Mouse (Mus musculus) ovary, postnatal 36 days (tissue): ENCODE data around the gene Gm19935.
A peak's percentile ranks its signal among the peaks of the same experiment; 100 is the strongest.

ENCODE experiments used
- DNase-seq: peaks from one replicate; pipeline ENCODE4 v3.0.0; 2022; ENCODE audit warnings: low spot score, mixed read lengths

The Gm19935 gene

DNA sequence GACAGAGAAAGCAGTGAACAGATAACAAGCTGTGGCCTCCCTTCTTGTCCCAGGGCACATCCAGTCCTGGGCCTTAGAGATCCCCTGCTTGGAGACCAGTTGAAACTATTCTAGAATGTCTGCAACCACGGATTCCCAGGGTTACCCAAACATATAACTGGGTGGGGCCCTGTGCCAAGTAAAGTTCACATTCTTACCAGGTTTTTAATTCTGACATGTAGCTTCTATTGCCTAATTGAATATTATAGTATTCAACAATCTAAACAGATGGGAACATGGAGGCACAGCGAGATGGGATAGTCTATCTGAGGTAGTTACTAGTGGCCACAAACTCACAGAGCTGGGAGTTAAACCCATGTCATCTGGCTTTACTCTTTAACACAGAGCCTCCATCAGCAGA, at the start of gene Gm19935:
TSS of gene Gm19935 (minus strand) at position 101 of the 400 bp plus-strand sequence.
- no peak for DNase-seq

DNA sequence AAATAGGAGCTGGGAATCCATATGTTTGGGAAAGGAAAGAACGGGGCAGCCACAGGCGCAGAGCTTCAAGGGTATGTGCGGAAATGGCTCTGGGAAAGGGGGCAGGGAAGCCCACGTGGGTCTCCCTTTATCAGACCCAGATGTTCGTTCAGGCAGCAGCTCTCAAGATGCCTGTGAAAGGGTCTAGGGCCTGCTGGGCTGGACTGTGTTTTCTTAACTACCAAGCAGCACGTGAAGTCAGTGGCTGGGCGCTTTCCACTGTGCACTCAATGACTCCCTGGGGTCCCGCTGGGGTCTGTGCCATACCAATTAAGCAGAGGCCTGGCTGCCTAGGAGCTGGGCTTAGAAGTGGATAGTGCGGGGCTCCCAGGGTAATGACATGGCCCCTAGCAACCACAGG, 44.8 kb upstream of the Gm19935 start:
- DNase-seq, result peak; percentile 26

DNA sequence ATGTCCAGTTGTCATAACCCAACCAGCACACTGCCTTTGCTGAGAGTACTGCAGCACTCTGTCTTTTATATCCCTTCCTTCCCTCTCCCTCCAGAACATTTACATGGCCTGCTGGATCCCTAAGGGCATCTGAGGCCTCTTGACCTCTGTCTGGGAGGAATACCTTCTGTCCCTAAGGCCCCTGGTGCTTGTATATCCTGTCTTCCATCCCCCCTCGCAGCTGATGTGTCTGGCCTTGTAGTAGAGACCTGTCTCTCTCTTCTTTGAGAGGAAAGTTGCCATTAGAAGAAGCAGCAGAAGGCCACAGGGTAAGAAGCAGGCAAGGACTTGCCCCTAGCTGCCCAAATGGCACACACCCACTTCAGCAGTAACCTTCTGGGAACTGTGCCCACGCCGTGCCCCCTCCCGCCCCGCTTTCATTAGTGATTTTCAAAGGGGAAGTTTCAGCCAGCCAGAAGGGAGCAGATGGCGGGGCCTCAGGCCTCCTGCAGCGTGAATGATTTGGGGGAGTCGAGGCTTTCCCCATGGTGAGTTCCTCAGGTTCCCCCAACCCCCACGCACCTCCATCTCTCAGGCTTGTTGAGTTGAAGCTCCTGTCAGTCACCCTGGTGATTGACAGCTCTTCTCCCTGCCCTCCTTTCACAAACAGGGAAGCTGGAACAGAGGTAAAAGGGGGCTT, 44.2 kb upstream of the Gm19935 start:
- peak; percentile 39 for DNase-seq

DNA sequence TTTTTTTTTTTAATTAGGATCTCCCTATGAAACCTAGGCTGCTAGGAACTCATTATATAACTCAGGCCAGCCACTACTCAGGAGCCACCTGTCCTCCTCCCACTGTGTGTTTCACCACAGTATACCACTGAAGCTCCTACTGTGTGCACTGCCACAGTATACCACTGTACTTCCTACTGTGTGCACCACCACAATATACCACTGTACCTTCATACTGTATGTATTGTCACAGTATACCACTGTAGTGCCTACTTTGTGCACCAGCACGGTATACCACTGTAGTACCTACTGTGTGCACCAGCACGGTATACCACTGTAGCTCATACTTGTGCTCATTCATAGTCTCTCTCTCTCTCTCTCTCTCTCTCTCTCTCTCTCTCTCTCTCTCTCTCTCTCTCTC, 40.9 kb upstream of the Gm19935 start:
- no peak for DNase-seq

DNA sequence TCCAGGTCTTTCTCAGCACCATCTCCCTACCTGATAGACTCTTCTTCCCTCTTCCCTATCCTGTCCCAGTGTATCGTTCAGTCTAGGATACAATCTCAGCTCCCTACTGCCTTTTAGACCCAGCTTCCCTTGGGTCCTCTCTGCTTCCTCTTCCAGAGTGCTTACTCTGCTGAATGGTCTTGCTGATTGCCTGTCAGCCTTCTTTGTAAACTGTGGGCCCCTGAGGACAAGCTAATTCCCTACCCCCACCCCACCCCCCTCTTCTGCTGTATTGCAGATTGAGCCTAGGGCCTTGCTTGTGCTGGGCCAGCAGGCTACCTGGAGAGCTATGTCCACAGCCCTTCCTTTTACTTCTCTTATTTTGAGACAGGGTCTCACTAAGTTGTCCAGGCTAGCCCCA, 39.8 kb upstream of the Gm19935 start:
- no peak for DNase-seq

DNA sequence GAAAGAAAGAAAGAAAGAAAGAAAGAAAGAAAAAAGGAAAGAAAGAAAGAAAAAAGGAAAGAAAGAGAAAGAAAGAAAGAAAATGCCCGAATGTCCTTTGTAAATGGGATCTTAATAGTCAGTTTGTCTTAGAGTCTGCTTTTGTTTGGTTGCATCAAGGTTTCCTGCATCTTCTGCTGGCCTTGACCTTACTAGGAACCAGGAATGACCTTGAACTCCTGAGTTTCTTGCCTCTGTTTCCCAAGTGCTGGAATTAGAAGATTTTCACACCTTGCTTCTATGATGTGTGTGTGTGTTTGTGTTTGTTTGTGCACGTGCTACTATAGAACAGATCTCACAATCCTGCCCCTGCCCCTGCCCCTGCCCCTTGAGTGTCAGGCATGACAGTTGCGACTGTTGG, 39.0 kb upstream of the Gm19935 start:
- no peak for DNase-seq

DNA sequence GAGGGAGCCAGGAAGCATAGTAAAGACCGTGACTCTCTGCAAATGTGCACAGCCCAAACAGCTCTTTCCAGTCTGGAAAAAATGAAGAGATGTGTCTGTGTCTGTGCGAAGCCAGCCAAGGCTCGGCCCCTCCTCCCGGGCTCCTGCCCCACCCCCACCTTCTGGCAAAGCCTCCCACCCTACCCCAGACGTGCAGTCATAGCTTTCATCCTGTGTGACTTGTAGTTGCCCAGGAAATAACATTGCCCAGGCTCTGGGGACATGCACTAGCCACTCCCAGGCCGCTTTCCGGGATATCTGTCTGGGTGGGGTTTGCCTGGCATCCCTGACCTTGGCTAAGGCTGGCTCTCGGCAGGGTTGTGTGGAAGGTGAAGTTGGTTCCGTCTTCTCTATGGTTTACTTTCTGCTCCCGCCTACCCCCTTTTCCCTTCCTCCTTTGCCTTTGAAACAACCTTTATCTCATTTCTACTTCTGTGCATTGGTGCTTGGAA, 37.5 kb upstream of the Gm19935 start:
- DNase-seq, result peak; percentile 35

DNA sequence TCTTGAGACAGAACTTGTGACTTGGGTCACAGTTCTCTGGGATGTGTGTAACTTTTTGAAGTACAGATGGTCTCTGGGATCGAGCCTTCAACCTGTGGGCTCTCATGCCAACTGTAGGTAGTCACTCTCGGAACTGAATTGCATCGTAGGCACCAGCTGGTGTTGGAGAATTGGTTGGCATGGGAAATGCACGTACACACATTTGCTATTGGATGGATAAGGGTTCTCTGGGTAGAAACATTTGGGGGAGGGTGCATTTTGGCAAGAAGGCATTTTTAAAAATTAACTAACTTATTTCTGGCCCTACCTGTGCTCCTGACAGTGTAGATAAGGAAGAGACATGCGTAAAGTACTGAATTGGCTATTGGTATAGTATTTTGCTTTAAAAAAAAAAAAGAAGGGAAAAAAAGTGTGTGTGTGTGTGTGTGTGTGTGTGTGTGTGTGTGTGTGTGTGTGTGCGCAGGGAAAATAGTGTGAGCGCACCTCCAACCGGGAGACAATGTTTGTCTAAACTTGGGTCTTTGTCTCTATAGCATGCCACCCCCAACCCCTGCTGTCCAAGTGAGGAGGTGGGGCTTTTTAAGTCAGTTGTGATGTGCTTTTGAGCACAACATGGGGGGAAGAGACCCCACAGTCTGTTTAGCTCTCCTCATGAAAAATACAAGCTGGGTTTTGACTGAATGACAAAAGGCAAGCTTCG, 36.9 kb upstream of the Gm19935 start:
- DNase-seq, result no peak

DNA sequence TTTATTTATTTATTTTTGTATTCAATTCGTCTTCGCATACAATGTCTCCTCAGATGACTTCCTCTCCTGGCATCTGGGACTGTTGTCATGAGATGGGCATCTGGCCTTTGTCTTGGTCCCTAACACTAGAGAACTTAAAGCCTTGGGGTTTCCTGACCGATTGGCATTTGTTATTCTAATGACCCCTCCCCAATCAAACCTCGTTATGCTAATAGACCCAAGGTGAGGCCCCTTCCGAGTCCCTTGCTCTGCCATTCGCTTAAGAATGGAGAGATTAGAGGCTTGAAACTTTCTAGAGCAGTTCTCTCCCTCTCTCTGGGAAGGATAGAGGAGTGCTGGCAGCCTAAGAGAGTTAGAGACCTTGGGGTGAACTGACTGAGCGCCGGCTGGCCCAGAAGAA, 34.4 kb upstream of the Gm19935 start:
- DNase-seq, result no peak

DNA sequence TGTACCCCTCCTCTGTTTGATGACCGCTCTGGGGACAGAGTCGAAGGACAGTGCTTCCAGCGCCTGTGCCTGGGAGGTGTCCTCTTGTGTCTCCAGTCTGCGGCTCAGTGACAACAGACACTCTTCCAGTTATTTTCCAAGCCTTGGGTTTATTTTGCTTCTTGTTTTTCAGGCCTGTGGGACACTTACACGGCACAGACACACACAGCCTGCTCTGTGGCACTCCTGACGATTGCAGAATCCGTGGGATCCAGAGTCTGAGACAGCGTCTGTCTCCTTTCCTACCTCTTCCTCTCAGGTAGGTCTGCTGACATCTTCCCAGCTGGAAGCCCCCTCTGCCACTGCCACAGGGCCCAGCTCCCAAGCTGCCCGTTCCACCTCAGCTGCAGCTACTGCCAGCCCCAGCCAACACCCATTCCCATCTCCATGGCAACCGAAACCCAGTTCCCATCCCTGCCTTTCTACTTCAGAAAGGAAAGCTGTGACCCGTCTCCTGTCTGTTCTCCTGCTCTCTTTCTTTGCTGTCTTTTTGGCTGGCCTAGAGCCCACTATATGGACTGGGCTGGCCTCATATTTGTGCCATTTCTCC, 32.4 kb upstream of the Gm19935 start:
- DNase-seq, result no peak

DNA sequence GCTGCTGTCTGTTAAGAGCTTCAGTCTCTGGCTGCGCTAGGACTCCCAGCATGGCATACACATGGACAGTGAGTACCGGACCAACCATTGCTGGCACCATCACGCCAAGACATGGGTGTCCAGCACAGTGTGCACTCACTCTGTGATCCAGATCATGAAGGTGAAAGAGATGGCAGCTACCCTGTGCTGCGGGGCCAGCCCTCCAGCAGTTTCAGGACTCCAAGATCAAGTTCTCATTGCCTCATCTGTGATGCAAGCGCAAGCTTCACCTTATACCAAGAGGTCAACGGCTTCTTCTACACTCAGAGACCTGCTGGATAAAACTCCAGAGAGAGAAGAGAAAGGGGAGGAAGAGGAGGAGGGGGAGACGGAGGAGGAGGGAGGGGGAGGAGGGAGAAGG, 30.8 kb upstream of the Gm19935 start:
- DNase-seq, result no peak

DNA sequence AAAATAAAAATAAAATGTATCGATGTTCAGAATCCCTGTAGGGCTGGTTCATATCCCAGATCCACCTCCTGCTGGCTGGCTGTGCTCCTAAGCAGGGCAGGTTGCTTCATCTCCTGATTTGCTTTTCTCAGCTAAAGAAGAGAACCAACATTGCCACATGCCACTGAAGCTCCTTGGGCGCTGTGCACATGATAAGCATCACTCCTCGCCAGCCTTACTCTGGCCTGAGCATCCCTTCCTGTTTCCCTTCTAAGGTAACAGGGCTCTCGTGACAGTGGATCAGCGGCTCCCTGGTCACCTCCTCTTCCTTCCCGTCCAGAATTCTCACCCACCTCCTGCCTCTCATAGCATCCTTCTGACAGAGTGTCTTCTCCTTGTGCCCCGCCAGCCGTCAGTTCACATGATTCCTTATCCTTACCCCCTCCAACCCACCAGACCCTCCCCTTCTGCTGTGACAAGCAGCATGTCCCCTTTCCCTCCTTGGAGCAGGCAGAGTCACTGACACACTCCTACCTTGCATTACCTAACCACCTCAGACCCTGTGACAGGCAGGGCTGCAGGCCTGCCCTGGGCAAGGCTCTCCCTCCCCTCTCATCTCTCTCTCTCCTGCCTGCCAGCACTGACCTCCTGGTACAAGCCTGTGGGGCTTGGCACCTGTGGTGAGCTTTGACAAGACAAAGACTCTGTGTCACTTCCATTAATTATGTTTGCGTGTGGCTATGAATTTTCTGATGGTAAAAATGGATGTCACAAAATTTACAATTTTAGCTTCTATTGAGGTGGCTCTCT, 27.2 kb upstream of the Gm19935 start:
- DNase-seq, result no peak

DNA sequence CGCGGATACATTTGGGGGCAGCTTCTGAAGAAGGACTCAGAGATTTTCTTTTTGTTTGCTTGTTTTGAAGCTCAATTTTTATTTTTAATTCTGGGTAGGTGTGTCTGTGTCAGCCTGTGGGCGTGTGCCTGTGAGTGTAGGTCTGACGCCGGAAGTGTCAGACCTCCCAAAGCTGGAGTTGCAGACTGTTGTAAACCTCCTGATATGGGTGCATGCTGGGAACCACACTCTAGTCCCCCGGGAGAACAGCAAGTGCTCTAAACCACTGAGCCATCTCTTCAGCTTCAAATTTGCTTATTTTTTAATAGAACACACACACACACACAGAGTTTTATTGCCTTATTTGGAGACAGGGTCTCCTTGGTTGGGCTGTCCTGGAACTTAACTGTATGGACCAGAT, 25.9 kb upstream of the Gm19935 start:
- DNase-seq, result no peak

DNA sequence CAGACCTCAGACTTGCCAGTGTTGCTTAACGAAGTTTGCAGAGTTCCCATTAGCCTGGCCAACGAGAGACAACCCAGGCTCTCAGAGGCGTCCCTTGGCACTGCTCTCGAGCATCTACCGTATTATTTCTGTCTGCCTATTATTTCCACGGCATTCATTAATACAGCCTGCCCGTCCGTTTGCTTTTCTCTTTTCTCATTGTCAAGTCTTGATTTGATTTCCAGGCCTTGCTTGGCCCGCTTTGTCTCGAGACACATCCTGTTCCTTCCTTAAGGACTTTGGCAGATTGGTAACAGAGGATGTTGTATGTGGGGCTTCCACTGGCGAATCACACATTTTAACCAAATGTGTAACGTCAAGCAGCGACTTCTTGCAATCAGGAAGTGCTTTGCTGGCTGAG, 24.1 kb upstream of the Gm19935 start:
- DNase-seq, result no peak

DNA sequence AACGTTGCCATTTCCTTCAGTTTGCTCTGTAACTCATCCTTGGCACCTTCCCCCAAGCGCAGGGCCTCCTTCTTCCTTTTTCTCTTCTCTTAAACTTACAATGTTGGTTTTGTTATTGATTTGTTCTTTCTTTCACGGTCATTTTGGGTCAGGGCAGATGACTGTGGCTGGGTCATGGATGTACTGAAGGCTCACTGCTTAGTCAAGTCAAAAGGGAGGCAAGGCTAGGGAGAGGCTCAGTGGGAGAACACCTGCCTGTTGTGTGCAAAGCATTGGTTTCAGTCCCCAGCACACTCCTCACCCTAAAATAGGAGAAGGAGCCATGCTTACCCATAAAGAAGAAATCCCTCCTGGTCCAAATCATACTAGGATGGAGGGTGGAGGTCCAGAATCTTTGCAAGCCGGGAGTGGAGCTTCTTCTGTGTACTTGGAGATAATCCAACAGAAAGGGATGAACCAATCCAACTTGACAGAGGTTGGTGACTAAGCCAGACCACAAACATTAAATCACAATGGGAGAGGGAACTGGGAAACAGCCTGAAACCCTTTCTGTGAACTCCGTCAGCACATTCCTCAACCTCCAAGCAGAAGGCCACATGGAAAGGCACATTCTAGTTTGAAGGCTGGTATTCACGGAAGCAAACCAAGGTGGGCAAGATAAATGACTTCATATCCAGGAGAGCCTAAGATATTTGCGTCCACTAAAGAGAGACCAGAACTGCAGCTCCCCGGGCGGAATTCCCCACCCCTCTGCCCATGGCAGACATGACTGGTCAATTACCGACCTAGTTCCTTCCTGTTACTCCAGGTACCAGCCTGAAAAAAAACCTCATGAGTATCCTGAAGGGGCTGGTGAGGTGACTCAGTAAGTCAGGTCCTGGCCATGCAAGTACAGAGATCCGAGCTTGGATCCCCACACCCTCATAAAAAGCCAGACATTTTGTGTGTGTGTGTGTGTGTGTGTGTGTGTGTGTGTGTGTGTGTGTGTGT, 22.8 kb upstream of the Gm19935 start:
- no peak for DNase-seq

DNA sequence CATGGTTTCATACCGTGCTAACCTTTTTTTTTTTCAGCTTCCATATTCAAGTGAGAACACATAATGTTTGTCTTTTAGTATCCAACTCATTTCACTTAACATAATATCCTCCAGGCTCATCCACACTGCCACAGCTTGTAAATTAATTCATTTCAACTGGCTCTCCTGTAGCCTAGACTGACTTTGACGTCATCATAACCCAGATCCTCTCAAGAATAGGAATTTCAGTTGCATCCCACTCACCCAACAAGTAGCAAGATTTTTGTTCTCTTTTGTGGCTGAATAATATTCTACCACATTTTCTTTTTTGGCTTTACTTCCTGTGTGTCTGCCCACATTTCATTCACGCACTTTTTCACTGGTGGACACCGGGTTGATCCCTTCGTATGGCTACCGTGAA, 20.2 kb upstream of the Gm19935 start:
- no peak for DNase-seq

DNA sequence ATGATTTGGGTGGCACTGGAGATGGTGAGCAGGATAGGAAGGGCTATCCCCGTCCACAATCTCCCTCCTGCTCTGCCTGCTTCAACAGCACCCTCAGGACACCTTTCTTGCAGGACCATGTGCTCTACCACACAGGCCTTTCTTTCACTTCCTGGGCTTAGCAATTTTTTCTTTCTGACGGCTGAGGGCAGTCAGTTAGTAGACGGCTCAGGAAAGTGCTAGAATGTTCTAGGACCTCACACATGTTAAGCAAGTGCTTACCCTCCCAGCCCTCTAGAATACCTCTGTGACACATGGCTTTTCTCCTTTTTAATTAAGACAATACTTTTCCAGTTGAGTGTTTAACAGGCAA, 17.1 kb upstream of the Gm19935 start:
- DNase-seq, result no peak

DNA sequence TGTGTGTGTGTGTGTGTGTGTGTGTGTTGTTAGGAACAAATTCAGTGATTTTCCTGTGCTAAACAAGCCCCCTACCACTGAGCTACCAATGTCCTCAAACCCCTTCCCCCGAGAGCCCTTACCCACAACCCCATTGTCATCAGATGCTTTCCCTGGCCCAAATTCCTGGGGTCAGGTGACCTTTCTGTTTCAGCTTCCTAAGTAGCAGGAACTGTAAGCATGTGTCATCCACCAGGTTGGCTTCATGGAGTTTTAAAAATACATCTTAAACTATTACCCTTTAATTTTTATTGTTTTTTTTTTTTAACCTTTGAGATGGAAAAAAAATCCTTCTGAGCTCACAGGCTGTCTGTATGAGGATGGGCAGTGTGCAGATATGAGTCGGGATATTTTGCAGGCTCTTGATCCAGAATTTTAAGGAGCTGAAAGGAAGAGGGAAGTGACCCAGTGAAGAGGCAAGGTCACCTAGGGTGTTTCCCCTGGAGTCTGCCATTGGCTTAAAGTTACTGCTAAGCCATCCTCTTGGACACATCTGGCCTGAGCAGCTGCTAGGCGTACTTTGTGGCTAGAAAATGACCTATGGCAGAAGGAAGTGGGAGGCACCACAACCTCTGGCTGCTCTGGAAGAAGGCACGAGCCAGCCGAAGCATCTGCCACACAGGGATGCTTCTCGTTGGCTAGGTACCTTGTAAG, 16.6 kb upstream of the Gm19935 start:
- no peak for DNase-seq

DNA sequence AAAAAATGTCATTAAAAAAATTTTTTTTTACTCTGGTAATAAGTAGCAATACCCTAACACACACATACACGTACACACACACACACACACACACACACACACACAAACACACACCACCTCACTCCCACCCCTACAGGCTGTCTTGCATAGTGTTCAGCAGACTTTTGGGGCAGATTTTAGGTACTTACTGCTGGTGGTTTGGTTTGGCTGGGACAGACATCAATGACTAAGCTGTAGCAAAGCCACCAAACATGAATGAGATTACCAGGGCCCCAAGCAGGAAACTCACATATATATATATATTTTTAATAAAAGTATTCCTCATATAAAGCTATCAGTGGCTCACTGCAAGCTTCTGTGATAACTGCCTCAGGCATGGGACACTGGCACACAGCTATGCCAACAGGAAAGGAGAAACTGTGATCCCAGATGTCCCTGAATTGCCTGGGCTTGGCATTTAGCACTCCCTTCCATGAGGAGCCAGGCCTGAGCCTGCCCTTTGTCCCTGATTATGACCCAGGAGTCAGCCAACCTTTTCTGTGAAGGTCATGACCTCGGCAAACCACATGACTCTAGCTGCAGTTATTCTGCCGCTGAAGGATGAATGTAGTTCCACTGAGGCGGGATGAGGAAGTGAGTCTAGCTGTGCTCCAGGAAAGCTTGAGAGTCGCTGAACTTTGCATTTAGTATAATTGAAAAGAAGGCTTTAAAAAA, 15.5 kb upstream of the Gm19935 start:
- no peak for DNase-seq

DNA sequence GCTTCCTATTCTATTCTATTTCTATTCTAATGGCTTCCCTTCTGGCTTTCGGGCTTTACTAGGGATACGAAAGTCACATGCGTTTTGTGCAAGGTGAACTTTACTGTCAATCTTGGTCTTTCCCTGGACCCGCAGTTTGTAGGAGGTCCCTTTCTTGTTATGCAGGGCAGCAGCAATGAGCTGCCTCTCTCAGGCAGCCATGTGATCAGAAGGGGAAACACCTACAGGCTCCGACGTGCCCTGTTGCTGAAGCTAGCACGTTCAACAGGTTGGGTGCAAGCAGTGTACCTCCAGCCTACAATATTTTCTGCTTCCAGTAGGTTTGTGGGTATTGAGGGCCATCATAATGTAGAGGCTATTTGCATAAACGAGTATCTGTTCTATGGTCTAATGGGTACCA, 13.8 kb upstream of the Gm19935 start:
- DNase-seq, result no peak
